Mouse (Mus musculus): ENCODE measurements at regions not wholly inside any gene's neighbourhood (a gene's known extent, or its start where the extent isn't known, plus 50 kb on each side); places are given as distances from the start of the nearest gene placed in this dataset.

DNA sequence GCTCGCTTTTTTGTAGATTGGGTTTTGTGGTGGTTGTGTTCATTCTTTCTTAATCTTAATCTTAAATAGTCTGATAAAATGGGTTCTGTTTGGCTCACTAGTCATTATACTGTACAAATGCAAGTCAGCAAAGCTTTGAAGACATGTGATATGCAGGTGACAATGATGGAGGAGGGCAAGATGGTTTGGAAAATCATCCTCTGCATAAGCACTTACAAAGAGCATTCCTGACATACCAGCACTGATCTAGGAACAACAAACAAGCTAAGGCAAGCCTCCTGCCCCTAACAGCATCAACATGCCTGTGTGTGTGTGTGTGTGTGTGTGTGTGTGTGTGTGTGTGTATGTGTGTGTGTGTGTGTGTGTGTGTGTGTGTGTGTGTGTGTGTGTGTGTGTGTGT lies 514.3 kb downstream of the Tmem38b start:
- H3K27ac ChIP-seq (ENCODE audit: low read length) = no peak overlapping the region
- WGBS = 67% methylated on average over 1 of the region's 1 CpGs
- no peak overlapping the region for H3K4me3 ChIP-seq (ENCODE audit: low read length)
- no peak overlapping the region for H3K4me2 ChIP-seq (ENCODE audit: low read depth, low read length)
- no peak for ATAC-seq (ENCODE audit: low read depth)
- no peaks in the 10 kb centered on the region for H3K27me3 ChIP-seq (ENCODE audit: control insufficient read depth, insufficient read depth, low read depth, low read length)
- H3K36me3 ChIP-seq (ENCODE audit: control insufficient read depth, insufficient read depth, low read length) = no peaks in the 10 kb centered on the region
- 0 out of 2 replicates have a peak, but pooled peaks cover 2% of the 10 kb centered on the region for H3K4me1 ChIP-seq (replicated peaks; ENCODE audit: control insufficient read depth, insufficient read depth, low read length)
- H3K9ac ChIP-seq (ENCODE audit: low read length) = no peak overlapping the region
- H3K9me3 ChIP-seq (ENCODE audit: control insufficient read depth, low read length) = no peaks in the 10 kb centered on the region

DNA sequence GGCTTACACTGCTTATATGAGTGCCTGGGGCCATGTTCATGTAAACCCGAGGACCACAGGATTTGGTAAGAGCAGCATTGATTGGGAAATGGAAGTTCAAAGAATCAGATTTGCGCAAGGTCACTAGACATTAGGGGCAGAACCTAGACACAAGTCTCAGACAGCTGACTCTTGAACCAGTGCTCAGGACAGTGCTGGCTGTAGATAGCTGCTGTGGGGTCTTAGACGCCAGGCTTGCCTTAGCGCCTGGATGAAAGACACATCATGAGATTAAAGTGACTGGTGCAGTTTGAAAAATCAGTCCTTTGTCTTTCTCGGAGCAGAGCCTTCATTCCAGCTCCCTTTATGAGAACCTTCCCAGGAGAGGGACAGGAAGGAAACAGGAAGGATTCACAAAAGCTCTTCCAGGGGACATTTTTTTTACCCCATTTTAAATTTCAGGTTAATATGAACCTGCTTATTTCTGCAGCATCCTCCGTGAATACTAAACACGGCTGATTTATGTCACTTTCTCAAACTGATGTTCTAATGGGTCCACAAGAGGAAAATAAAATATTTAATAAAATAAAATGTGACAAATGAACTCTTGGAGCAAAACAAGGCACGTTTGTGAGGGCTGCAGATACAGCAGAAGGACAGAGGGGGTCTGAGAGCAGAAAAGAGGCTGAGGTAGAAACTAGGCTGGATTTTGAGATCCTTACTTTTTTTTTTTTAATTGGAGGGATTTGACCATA lies 528.0 kb downstream of the Tmem38b start:
- 76% methylated on average over 8 of the region's 8 CpGs for WGBS
- ATAC-seq (ENCODE audit: low read depth) = no peak
- Histone ChIP-seq H3K27ac (ENCODE audit: low read length) (no peak overlapping the region), H3K4me2 (ENCODE audit: low read depth, low read length) (no peak overlapping the region), H3K9ac (ENCODE audit: low read length) (no peak overlapping the region), H3K27me3 (ENCODE audit: control insufficient read depth, insufficient read depth, low read depth, low read length) (no peaks in the 10 kb centered on the region), H3K4me1 (replicated peaks; ENCODE audit: control insufficient read depth, insufficient read depth, low read length) (0 out of 2 replicates have a peak, but pooled peaks cover 2% of the 10 kb centered on the region), H3K9me3 (ENCODE audit: control insufficient read depth, low read length) (no peaks in the 10 kb centered on the region), H3K4me3 (ENCODE audit: low read length) (no peak overlapping the region), H3K36me3 (ENCODE audit: control insufficient read depth, insufficient read depth, low read length) (no peaks in the 10 kb centered on the region)

DNA sequence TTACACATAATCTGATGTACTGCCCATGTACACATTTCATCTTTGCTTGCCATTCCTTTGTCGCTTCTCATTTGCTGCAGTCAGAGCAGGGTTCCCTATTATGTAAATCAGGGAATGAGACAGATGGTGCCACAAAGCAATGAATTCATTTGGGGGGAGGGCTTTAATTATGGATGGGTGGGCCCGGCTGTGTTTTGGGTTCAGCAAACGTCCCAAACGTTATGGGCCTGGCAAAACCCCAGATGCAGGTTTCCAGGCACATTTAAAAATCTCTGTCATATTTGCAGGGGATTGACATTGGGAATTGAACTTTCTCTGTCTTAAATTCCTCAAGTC lies 528.5 kb downstream of the Tmem38b start:
- Histone ChIP-seq H3K36me3 (ENCODE audit: control insufficient read depth, insufficient read depth, low read length) (no peaks in the 10 kb centered on the region), H3K4me1 (replicated peaks; ENCODE audit: control insufficient read depth, insufficient read depth, low read length) (0 out of 2 replicates have a peak, but pooled peaks cover 2% of the 10 kb centered on the region), H3K4me2 (ENCODE audit: low read depth, low read length) (no peak overlapping the region), H3K27ac (ENCODE audit: low read length) (no peak overlapping the region), H3K9ac (ENCODE audit: low read length) (no peak overlapping the region), H3K9me3 (ENCODE audit: control insufficient read depth, low read length) (no peaks in the 10 kb centered on the region), H3K4me3 (ENCODE audit: low read length) (no peak overlapping the region), H3K27me3 (ENCODE audit: control insufficient read depth, insufficient read depth, low read depth, low read length) (no peaks in the 10 kb centered on the region)
- WGBS = 74% methylated on average over 4 of the region's 4 CpGs
- ATAC-seq (ENCODE audit: low read depth) = no peak

DNA sequence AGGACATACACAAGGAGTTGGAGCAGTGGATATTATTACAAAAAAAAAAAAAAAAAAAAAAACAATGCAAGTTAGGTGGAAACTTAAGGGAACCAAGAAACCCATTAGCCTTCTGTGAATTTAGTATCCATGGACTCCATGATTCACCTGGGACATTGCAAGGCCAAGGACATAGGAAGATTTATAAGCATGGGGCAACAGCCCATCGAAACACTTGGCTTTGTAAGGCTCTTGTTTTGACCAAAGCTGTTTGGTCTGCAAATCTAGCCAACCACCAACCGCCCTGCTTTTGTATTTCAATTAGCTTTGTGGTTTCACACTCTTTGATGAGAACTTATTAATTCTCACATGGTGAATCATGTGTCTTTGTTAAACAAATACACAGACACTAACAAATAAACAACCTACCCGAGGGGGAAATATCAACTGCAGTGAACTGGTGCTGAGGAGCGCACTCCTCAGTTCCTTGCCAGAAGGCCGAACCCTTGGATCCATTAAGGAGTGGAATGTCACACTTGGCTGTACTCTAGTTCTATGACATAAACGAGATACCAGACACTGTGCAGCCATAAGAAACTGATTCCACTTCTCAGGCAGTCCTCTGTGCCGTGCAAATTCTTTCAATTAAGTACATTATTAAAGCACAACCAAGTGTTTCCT lies 529.7 kb downstream of the Tmem38b start:
- no peak overlapping the region for H3K9ac ChIP-seq (ENCODE audit: low read length)
- no peaks in the 10 kb centered on the region for H3K9me3 ChIP-seq (ENCODE audit: control insufficient read depth, low read length)
- H3K4me2 ChIP-seq (ENCODE audit: low read depth, low read length) = no peak overlapping the region
- 53% methylated on average over 7 of the region's 7 CpGs for WGBS
- no peak overlapping the region for H3K4me3 ChIP-seq (ENCODE audit: low read length)
- H3K27ac ChIP-seq (ENCODE audit: low read length) = no peak overlapping the region
- H3K36me3 ChIP-seq (ENCODE audit: control insufficient read depth, insufficient read depth, low read length) = no peaks in the 10 kb centered on the region
- ATAC-seq (ENCODE audit: low read depth) = no peak
- H3K27me3 ChIP-seq (ENCODE audit: control insufficient read depth, insufficient read depth, low read depth, low read length) = no peaks in the 10 kb centered on the region
- H3K4me1 ChIP-seq (replicated peaks; ENCODE audit: control insufficient read depth, insufficient read depth, low read length) = 0 out of 2 replicates have a peak, but pooled peaks cover 2% of the 10 kb centered on the region

DNA sequence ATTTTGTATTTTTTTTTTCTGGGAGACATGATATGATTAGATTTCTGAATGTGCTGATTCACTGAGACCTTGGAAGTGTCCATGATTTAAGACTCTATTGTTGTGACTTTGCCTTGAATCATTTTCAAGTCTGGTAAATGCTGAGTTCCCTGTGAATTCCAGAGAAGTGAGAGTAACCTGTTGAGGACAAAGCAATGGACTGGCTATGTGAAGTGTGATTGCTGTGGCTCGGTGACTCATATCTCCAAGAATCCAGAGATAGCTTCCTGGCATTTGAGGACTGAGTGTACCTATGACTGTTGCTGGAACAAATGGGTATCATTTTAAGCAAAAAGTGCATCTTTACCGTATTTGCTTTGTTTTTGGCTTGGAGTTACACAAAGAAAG lies 530.2 kb downstream of the Tmem38b start:
- H3K9ac ChIP-seq (ENCODE audit: low read length) = no peak overlapping the region
- no peak for ATAC-seq (ENCODE audit: low read depth)
- WGBS = 66% methylated on average over 2 of the region's 2 CpGs
- H3K4me1 ChIP-seq (replicated peaks; ENCODE audit: control insufficient read depth, insufficient read depth, low read length) = 0 out of 2 replicates have a peak, but pooled peaks cover 2% of the 10 kb centered on the region
- no peak overlapping the region for H3K4me2 ChIP-seq (ENCODE audit: low read depth, low read length)
- no peak overlapping the region for H3K4me3 ChIP-seq (ENCODE audit: low read length)
- H3K27me3 ChIP-seq (ENCODE audit: control insufficient read depth, insufficient read depth, low read depth, low read length) = no peaks in the 10 kb centered on the region
- no peak overlapping the region for H3K27ac ChIP-seq (ENCODE audit: low read length)
- no peaks in the 10 kb centered on the region for H3K9me3 ChIP-seq (ENCODE audit: control insufficient read depth, low read length)
- H3K36me3 ChIP-seq (ENCODE audit: control insufficient read depth, insufficient read depth, low read length) = no peaks in the 10 kb centered on the region

DNA sequence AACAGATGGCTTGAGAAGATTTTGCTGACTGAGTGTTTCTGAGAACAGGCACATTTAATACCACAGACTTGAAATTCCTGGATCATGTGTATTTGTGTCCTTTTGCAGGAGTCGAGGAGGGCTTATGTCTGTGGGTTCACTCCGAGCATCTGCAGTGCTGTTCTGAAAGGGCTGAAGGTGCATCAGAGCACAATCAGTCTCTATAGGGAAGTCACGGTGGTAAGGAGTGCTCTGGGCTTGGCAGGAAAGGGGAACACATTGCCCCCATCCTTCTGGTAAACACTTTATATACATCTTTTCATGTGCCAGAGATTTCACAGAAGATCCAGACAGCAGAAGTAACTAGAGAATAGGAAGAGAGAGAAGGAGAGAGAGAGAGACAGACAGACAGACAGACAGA lies 545.1 kb downstream of the Tmem38b start:
- H3K27me3 ChIP-seq (ENCODE audit: control insufficient read depth, insufficient read depth, low read depth, low read length) = no peaks in the 10 kb centered on the region
- H3K36me3 ChIP-seq (ENCODE audit: control insufficient read depth, insufficient read depth, low read length) = no peaks in the 10 kb centered on the region
- H3K4me1 ChIP-seq (replicated peaks; ENCODE audit: control insufficient read depth, insufficient read depth, low read length) = no peaks in the 10 kb centered on the region; the same call in 1 of the 2 replicates
- H3K4me3 ChIP-seq (ENCODE audit: low read length) = no peak overlapping the region
- H3K27ac ChIP-seq (ENCODE audit: low read length) = no peak overlapping the region
- 41% methylated on average over 3 of the region's 3 CpGs for whole genome bisulfite sequencing
- no peak overlapping the region for H3K4me2 ChIP-seq (ENCODE audit: low read depth, low read length)
- H3K9ac ChIP-seq (ENCODE audit: low read length) = no peak overlapping the region
- no peaks in the 10 kb centered on the region for H3K9me3 ChIP-seq (ENCODE audit: control insufficient read depth, low read length)
- ATAC-seq (ENCODE audit: low read depth) = no peak

DNA sequence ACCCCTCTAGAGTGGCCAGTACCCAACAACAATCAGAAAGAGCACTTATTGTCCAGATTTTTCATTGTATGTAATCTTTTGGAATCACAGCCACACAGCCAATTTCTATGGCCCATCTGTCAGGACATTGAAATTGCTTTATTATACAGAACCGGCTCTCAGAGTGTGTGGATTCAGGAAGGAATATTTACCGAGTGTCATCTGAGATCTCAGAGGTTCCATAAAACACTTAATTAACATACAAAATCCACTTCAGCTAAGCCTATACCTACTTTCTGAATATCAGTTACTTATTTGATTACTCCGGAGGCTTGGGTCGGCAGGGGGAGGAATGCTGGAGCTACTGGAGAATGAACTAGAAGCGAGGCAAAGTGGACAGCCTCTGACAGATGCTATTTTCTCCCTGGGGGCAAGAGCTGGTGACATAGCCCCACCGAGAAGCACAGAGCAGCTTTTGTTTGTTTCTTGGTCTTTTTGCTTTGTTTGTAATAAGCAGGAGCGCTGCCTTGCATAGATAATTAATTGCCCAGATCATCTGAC lies 545.6 kb downstream of the Tmem38b start:
- no peak overlapping the region for H3K4me3 ChIP-seq (ENCODE audit: low read length)
- no peaks in the 10 kb centered on the region for H3K9me3 ChIP-seq (ENCODE audit: control insufficient read depth, low read length)
- no peak for ATAC-seq (ENCODE audit: low read depth)

DNA sequence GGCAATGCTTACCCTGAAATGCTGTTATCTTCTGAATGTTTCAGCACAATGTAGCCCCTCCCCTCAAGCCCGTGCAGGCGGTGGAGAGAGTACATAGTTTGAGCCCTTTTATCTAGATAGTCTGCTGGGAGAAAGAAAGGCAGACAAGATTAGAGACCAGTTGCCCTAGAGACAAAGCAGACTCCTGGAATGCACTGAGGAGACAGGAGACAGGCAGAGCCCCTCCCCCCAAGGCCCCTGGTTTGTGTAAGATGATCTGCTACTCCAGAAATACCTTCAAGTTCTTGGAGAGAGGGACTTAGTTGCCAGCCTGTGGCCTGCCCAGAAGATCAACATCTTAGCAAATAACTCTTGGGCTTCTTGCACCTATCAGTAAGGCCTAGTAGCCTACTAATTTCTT lies 547.8 kb downstream of the Tmem38b start:
- Histone ChIP-seq H3K4me2 (ENCODE audit: low read depth, low read length) (no peak overlapping the region), H3K9me3 (ENCODE audit: control insufficient read depth, low read length) (no peaks in the 10 kb centered on the region)
- ATAC-seq (ENCODE audit: low read depth) = peak; percentile 28; the same call in 1 of the 2 replicates

More for the DNA sequence above, 545.6 kb downstream of the Tmem38b start:
- Histone ChIP-seq H3K4me2 (ENCODE audit: low read depth, low read length) (no peak overlapping the region), H3K27me3 (ENCODE audit: control insufficient read depth, insufficient read depth, low read depth, low read length) (no peaks in the 10 kb centered on the region), H3K27ac (ENCODE audit: low read length) (no peak overlapping the region), H3K9ac (ENCODE audit: low read length) (no peak overlapping the region), H3K36me3 (ENCODE audit: control insufficient read depth, insufficient read depth, low read length) (no peaks in the 10 kb centered on the region), H3K4me1 (replicated peaks; ENCODE audit: control insufficient read depth, insufficient read depth, low read length) (no peaks in the 10 kb centered on the region; the same call in 1 of the 2 replicates)
- WGBS = 30% methylated on average over 7 of the region's 7 CpGs

DNA sequence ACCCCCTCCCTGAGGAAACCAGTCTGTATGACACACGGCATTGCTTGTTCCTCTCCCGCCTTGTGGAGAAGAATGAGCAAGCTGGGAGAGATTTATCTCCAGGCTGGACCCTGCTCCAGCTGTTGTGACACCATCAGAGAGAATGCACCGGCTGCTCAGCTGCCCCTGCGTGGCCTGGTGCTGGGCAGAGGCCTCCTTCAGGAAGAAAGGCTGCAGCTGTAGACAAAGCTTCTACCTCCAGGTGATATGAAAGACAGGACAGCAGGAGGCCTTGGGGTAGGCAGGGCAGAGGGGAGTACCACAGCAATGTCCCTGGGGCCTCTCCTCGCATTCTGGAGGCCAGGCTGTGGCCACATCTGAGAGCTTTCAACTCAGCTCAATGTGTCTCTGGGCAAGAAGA lies 548.6 kb downstream of the Tmem38b start:
- H3K27ac ChIP-seq (ENCODE audit: low read length) = no peak overlapping the region
- H3K36me3 ChIP-seq (ENCODE audit: control insufficient read depth, insufficient read depth, low read length) = no peaks in the 10 kb centered on the region
- no peak overlapping the region for H3K4me2 ChIP-seq (ENCODE audit: low read depth, low read length)
- ATAC-seq (ENCODE audit: low read depth) = no peak
- no peaks in the 10 kb centered on the region for H3K9me3 ChIP-seq (ENCODE audit: control insufficient read depth, low read length)
- no peaks in the 10 kb centered on the region; the same call in 1 of the 2 replicates for H3K4me1 ChIP-seq (replicated peaks; ENCODE audit: control insufficient read depth, insufficient read depth, low read length)
- H3K4me3 ChIP-seq (ENCODE audit: low read length) = no peak overlapping the region
- no peak overlapping the region for H3K9ac ChIP-seq (ENCODE audit: low read length)
- no peaks in the 10 kb centered on the region for H3K27me3 ChIP-seq (ENCODE audit: control insufficient read depth, insufficient read depth, low read depth, low read length)
- 21% methylated on average over 5 of the region's 5 CpGs for WGBS

More for the DNA sequence above, 547.8 kb downstream of the Tmem38b start:
- Histone ChIP-seq H3K27me3 (ENCODE audit: control insufficient read depth, insufficient read depth, low read depth, low read length) (no peaks in the 10 kb centered on the region), H3K4me1 (replicated peaks; ENCODE audit: control insufficient read depth, insufficient read depth, low read length) (no peaks in the 10 kb centered on the region; the same call in 1 of the 2 replicates), H3K36me3 (ENCODE audit: control insufficient read depth, insufficient read depth, low read length) (no peaks in the 10 kb centered on the region), H3K27ac (ENCODE audit: low read length) (no peak overlapping the region), H3K9ac (ENCODE audit: low read length) (no peak overlapping the region), H3K4me3 (ENCODE audit: low read length) (no peak overlapping the region)
- 5% methylated on average over 2 of the region's 2 CpGs for WGBS

Measured in lung, embryonic 16.5 days (tissue).